Mouse (Mus musculus): ENCODE measurements at regions not wholly inside any gene's neighbourhood (a gene's known extent, or its start where the extent isn't known, plus 50 kb on each side); places are given as distances from the start of the nearest gene placed in this dataset.

- no peak for DNase-seq (ENCODE audit: extremely low spot score)
Measured at GRCm38 (mm10) chr8:6002612-6003011, 897.5 kb upstream of the Slc10a2 start.

- peak; percentile 13 for DNase-seq (ENCODE audit: extremely low spot score)
Measured at GRCm38 (mm10) chr8:5994846-5995245, 889.7 kb upstream of the Slc10a2 start.

GRCm38 (mm10) chr8:5965403-5966015 lies 860.4 kb upstream of the Slc10a2 start:
- DNase-seq (ENCODE audit: extremely low spot score): peak; percentile 22

- DNase-seq (ENCODE audit: extremely low spot score): no peak
Measured at GRCm38 (mm10) chr8:5964299-5964698, 859.1 kb upstream of the Slc10a2 start.

GRCm38 (mm10) chr8:5938057-5938456 lies 832.9 kb upstream of the Slc10a2 start:
- DNase-seq (ENCODE audit: extremely low spot score): no peak

- DNase-seq (ENCODE audit: extremely low spot score): no peak
Measured at GRCm38 (mm10) chr8:5918136-5918535, 813.0 kb upstream of the Slc10a2 start.

All from embryo, embryonic 9.5 days (tissue).